Mouse (Mus musculus) liver, postnatal 0 days (tissue): ENCODE measurements at regions not wholly inside any gene's neighbourhood (a gene's known extent, or its start where the extent isn't known, plus 50 kb on each side); places are given as distances from the start of the nearest gene placed in this dataset.

Experiments used
- ATAC-seq: fragments of 200-750 bp; cut with Nextera tagmentation; 2 replicates; pipeline ENCODE4 v1.8.0; 2017; ENCODE audit warnings: mild to moderate bottlenecking, moderate library complexity
- DNase-seq: peaks from one replicate; pipeline ENCODE4 v3.0.0-alpha.2; 2016
- H3K27ac ChIP-seq: fragments of 300-500 bp; sonication (generic); 2 replicates; pipeline ENCODE4 v1.5.1; 2014; ENCODE audit warnings: antibody characterized with exemption, moderate library complexity, mild to moderate bottlenecking, low read depth
- H3K27me3 ChIP-seq: fragments of 300-500 bp; sonication (generic); 2 replicates; pipeline ENCODE4 v1.6.1; 2014; ENCODE audit warnings: low read length, control low read depth, mixed read lengths; ENCODE audit not compliant: insufficient read depth
- H3K36me3 ChIP-seq: fragments of 300-500 bp; sonication (generic); replicated peaks from 2 replicates; pipeline ENCODE4 v1.6.1; 2014; ENCODE audit warnings: mild to moderate bottlenecking, control low read depth, low read length, moderate library complexity, mixed read lengths; ENCODE audit not compliant: insufficient read depth
- H3K4me1 ChIP-seq: fragments of 300-500 bp; sonication (generic); 2 replicates; pipeline ENCODE4 v1.6.1; 2014; ENCODE audit warnings: antibody characterized with exemption, mild to moderate bottlenecking, control low read depth; ENCODE audit not compliant: insufficient read depth
- H3K4me2 ChIP-seq: fragments of 300-500 bp; sonication (generic); 2 replicates; pipeline ENCODE4 v1.6.1; 2014; ENCODE audit warnings: low read depth, mild to moderate bottlenecking, low read length, moderate library complexity, mixed read lengths
- H3K4me3 ChIP-seq: fragments of 300-500 bp; sonication (generic); 2 replicates; pipeline ENCODE4 v1.5.1; 2014; ENCODE audit warnings: low read depth, low read length
- H3K9ac ChIP-seq: fragments of 300-500 bp; sonication (generic); replicated peaks from 2 replicates; pipeline ENCODE4 v1.6.1; 2014; ENCODE audit warnings: mild to moderate bottlenecking, moderate library complexity
- H3K9me3 ChIP-seq: fragments of 300-500 bp; sonication (generic); 2 replicates; pipeline ENCODE4 v1.6.1; 2016; ENCODE audit warnings: mild to moderate bottlenecking, control low read depth, low read length, mixed read lengths
- CTCF ChIP-seq: sonication (generic); IDR thresholded peaks from 2 replicates; pipeline ENCODE4 v1.5.1; 2016; ENCODE audit warnings: antibody characterized with exemption, low read depth
- EP300 ChIP-seq: IDR thresholded peaks from 2 replicates; pipeline ENCODE4 v1.6.1; 2016; ENCODE audit warnings: antibody characterized with exemption, low read depth, mild to moderate bottlenecking
- WGBS: fragments of 180-500 bp; shearing (Covaris S2); extraction: QIAGEN DNeasy Blood & Tissue Kit; methylation state at CpG from one replicate; pipeline ENCODE4 v1.1.7; 2014; ENCODE audit not compliant: insufficient replicate concordance; 5-methylcytosine and 5-hydroxymethylcytosine counted together

GRCm38 (mm10) chr7:123642596-123642995 is 142.3 kb upstream of the Zkscan2 start:
- Histone ChIP-seq H3K4me1 (no peaks in the 10 kb centered on the region), H3K9ac (no peak overlapping the region), H3K36me3 (no peaks in the 10 kb centered on the region), H3K4me2 (no peak overlapping the region), H3K4me3 (no peak overlapping the region), H3K27me3 (no peaks in the 10 kb centered on the region), H3K9me3 (no peaks in the 10 kb centered on the region), H3K27ac (no peak overlapping the region)
- no peak for TF ChIP-seq CTCF
- TF ChIP-seq EP300, result no peak
- 35% methylated on average over 4 of the region's 4 CpGs for WGBS
- DNase-seq, result no peak
- no peak for ATAC-seq

GRCm38 (mm10) chr7:123643426-123643825 is 143.2 kb upstream of the Zkscan2 start:
- Histone ChIP-seq H3K4me2 (no peak overlapping the region), H3K4me3 (no peak overlapping the region), H3K9ac (no peak overlapping the region), H3K36me3 (no peaks in the 10 kb centered on the region), H3K4me1 (no peaks in the 10 kb centered on the region), H3K27ac (no peak overlapping the region), H3K9me3 (no peaks in the 10 kb centered on the region), H3K27me3 (no peaks in the 10 kb centered on the region)
- TF ChIP-seq EP300, result no peak
- no peak for TF ChIP-seq CTCF
- 22% methylated on average over 2 of the region's 2 CpGs for WGBS
- ATAC-seq (no peak), DNase-seq (no peak)

- H3K27me3 ChIP-seq, result no peaks in the 10 kb centered on the region
- TF ChIP-seq EP300, result no peak
- no peak for TF ChIP-seq CTCF
- no peak overlapping the region for H3K9ac ChIP-seq
- H3K4me2 ChIP-seq, result no peak overlapping the region
- no peak for DNase-seq
- no peak overlapping the region for H3K4me3 ChIP-seq
- ATAC-seq, result no peak
- WGBS, result 83% methylated on average over 3 of the region's 3 CpGs
- no peak overlapping the region for H3K27ac ChIP-seq
- H3K9me3 ChIP-seq, result no peaks in the 10 kb centered on the region
- no peaks in the 10 kb centered on the region for H3K4me1 ChIP-seq
- H3K36me3 ChIP-seq, result no peaks in the 10 kb centered on the region
Measured at GRCm38 (mm10) chr7:123645521-123645920, 145.3 kb upstream of the Zkscan2 start.

DNA sequence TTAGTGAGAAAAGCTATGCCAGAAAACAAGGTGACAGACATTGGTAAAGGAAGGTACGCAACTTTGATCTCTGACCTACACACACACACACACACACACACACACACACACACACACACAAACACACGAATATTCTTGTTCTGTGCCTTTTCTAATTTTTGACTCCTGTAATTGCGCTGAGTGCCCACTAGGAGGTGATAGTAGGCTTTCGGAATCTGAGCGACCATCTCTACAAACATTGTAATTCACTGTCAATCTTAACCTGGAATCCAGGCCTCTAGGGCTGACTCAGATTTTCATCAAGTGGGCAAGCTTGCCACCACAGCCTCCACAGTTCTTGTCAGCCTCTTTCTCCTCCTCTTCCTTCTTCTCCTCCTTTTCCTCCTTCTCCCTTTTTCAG is 165.2 kb upstream of the Zkscan2 start:
- Histone ChIP-seq H3K27me3 (no peaks in the 10 kb centered on the region), H3K4me1 (no peaks in the 10 kb centered on the region), H3K9me3 (no peaks in the 10 kb centered on the region), H3K36me3 (no peaks in the 10 kb centered on the region), H3K27ac (no peak overlapping the region), H3K4me2 (no peak overlapping the region), H3K4me3 (no peak overlapping the region), H3K9ac (no peak overlapping the region)
- TF ChIP-seq EP300 (no peak), CTCF (peak; percentile 34)
- ATAC-seq, result no peak
- DNase-seq, result no peak
- WGBS, result 47% methylated on average over 5 of the region's 5 CpGs

DNA sequence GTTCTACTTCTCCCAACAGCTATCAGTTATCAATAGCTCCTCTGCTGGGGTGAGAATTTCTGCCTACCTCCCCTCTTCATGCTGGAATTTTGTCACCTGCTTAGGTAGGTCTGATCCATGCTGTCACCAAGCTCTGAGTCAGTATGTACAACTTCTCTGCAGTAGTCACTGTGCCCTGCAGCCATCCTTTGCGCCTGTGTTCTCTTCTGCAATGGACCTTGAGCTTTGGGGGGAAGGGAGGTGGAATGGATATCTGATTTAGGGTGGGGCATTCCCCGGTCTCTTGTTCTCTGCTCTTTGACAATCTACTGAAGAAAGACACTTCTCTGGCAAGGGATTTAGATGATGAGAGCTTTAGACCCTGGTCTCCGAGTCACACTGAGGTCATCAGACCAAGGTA is 184.5 kb upstream of the Zkscan2 start:
- no peak for TF ChIP-seq CTCF
- no peak for TF ChIP-seq EP300
- 75% methylated on average over 3 of the region's 3 CpGs for WGBS
- no peak overlapping the region for H3K27ac ChIP-seq
- H3K27me3 ChIP-seq, result no peaks in the 10 kb centered on the region
- no peak overlapping the region for H3K4me3 ChIP-seq
- H3K36me3 ChIP-seq, result no peaks in the 10 kb centered on the region
- no peaks in the 10 kb centered on the region for H3K9me3 ChIP-seq
- no peak for ATAC-seq
- H3K4me2 ChIP-seq, result no peak overlapping the region
- DNase-seq, result no peak
- H3K9ac ChIP-seq, result no peak overlapping the region
- H3K4me1 ChIP-seq, result no peaks in the 10 kb centered on the region

GRCm38 (mm10) chr7:123686547-123686946 is 186.3 kb upstream of the Zkscan2 start:
- DNase-seq (no peak), ATAC-seq (no peak)
- Histone ChIP-seq H3K9ac (no peak overlapping the region), H3K4me2 (no peak overlapping the region), H3K9me3 (no peaks in the 10 kb centered on the region), H3K27me3 (no peaks in the 10 kb centered on the region), H3K4me3 (no peak overlapping the region), H3K4me1 (no peaks in the 10 kb centered on the region), H3K36me3 (no peaks in the 10 kb centered on the region), H3K27ac (no peak overlapping the region)
- TF ChIP-seq EP300, result no peak
- no peak for TF ChIP-seq CTCF
- 66% methylated on average over 3 of the region's 3 CpGs for WGBS

DNA sequence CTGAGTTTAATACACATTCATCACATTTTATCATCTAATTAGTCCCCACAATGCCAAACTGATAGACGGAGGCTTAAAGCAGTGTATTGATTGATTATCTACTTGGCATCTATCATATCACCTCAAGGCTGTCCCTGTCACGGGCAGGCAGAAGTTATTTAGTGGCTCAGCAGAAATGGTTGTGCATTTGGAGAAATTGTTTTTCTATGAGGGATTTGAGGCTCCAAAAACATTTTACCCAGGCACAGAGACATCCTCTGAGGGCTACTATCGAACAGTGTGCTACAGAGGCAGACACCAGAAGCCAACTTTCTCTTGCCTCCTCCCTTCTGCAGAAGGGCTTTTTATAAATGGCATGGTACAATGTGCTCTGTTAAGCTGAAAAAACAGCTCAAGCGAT is 230.8 kb upstream of the Zkscan2 start:
- H3K27ac ChIP-seq, result no peak overlapping the region
- no peaks in the 10 kb centered on the region for H3K36me3 ChIP-seq
- H3K27me3 ChIP-seq, result no peaks in the 10 kb centered on the region
- no peak overlapping the region for H3K4me3 ChIP-seq
- no peak overlapping the region for H3K9ac ChIP-seq
- ATAC-seq, result no peak
- H3K9me3 ChIP-seq, result no peaks in the 10 kb centered on the region
- 65% methylated on average over 4 of the region's 4 CpGs for WGBS
- TF ChIP-seq CTCF (no peak), EP300 (no peak)
- no peak overlapping the region for H3K4me2 ChIP-seq
- no peak for DNase-seq
- no peaks in the 10 kb centered on the region for H3K4me1 ChIP-seq
